Mouse (Mus musculus): ENCODE data around the gene Foxl1. TPM values are rescaled to one million over a fixed set of nuclear protein-coding genes. Genes with fewer than 3 reads are reported as not detected.

Gene Foxl1
- total RNA-seq, 4 experiments from 2014 or later, result 0.13 TPM; not detected in 3

DNA sequence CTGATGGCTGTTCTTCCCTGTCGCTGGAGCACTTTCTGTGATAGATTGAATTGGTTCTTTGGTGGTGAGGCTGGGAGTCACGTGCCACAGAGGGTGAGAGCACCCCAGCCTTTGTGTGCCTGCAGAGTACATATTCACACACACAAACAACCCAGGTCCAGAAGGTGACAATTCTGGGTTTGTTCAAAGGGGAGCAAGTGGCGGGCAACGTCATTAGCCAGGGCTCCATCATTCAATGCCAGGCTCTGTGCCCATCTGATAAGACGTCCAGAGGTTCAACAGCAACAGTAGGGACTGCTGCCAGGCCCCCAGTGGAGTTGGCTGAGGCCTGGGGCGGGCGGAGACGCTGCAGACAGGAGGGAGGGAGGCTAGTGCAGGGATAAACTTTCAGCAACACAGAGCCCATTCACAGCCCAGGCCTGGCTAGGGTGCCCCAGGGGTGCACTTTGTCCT is 36.3 kb downstream of the Foxl1 start:
- no peak for DNase-seq (ENCODE audit: low spot score in 2 of 2)

DNA sequence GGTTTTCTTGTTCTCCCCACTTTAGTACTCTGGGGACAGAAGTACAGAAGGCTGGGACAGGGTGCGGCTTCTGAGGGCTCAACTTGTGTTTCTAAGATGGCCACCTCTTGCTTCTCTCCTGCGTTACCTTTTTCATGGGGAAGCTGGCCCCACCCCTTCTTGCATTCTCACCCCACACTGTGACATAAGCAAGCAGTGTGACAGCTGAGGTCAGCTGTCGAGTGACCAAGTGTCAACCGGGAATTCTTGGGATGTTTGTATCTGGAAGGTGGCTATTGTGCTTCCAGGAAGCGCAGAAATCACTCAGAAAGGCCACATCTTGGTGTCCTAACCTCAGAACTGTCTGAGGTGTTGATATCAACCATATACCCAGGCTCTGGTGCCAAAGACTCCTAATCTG is 40.3 kb downstream of the Foxl1 start:
- no peak for DNase-seq (ENCODE audit: low spot score in 2 of 2)

DNA sequence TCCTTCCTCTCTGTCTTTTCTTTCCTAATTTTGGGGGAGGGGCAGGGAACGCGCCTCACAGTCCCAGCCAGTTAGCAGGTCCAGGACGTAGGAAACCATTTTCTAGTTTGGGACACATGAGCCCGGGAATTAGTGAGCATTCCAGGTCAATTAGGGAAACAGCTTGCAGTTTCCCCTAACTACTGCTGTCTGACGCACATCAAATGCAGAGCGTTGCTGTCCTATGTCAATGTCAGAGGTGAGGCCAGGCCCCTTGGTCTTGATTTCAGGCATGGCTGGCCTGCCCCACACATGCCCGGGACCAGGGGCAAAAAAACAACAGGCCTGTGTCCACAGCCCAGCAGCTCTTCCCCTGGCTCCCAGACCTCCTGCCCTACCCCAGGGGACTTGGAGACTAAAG is 42.4 kb downstream of the Foxl1 start:
- DNase-seq (ENCODE audit: low spot score in 2 of 2), result no peak

DNA sequence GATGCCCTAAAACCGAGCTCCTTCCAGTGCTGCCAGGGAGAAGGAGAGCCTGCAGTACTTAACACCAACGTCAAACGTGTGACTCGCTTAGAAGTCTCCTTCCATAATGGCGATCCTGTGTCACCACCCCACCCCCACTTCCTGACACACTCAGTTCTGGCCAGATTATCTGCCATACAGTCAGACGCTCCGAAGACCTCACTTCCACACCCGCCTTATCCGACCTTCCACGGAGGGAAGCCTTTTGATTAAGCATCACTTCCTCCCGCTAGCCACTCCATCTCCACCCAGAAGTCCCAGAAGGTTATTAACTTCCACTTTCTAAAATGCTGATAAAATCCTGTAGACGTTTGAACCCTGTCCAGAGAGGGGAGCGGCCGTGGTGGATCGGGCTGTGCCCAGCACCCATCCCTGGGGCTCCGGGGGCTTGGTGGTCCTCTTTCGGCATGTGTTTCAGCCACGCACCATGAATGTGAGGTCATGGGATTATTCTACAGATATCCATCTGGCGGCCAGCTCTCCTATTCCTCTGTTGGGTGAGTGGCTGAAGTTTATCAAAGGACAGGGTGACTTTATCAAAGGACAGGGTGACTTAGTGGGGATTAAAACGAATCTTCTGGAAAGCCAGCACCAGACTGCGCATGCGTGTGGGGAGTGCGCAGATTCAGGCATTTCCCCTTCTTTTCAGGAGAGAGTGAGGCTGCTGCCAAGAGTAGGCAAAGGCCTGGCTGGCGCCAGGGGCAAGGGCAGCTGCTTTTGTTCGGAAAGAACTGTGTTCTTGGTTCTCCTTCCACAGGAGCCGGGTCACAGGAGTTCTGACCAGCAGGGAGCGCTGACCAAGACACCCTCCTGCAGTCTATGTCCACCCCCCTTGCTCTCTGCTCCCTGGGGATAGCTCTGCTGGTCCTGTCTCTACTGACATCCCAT is 43.1 kb downstream of the Foxl1 start:
- no peak for DNase-seq (ENCODE audit: low spot score in 2 of 2)

DNA sequence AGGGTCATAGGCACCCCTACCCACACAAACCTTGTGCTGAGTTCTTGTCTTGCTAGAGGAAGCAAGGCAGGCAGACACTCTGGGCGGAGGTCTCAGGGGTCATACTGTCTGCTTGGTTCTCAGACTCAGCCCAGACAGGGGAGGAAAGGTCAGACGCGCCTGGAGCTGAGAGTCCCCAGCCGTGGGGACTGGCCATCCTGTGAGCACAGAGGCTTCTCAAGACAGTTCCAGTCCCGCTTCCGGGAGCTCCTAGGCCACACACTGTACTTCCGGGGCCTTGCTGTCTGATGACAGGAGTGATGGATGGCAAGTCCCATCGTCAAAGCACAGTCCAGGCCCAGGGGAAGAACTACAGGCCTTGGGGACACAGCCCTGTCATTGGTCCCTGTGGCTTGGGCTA is 44.8 kb downstream of the Foxl1 start:
- no peak for DNase-seq (ENCODE audit: low spot score in 2 of 2)

DNA sequence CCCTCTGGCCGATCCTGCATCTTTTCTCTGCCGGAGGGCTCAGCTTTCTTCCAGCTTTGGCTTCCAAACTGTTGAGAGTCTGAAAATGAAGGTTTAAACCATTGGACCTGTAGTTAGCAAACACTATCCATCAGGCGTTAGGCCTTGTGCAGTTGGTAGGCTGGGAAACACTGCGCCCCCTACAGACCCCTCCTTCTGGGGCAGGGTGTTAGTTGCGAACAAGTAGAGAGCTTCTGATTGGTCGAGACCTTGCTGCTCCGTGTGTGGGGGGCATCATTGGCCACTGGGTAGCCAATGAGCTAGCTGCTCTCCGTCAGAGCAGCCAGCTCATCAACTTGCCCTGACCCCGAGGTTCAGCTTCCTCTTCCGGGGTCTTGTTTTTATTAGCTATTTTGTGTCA is 46.4 kb downstream of the Foxl1 start:
- no peak for DNase-seq (ENCODE audit: low spot score in 2 of 2)

DNA sequence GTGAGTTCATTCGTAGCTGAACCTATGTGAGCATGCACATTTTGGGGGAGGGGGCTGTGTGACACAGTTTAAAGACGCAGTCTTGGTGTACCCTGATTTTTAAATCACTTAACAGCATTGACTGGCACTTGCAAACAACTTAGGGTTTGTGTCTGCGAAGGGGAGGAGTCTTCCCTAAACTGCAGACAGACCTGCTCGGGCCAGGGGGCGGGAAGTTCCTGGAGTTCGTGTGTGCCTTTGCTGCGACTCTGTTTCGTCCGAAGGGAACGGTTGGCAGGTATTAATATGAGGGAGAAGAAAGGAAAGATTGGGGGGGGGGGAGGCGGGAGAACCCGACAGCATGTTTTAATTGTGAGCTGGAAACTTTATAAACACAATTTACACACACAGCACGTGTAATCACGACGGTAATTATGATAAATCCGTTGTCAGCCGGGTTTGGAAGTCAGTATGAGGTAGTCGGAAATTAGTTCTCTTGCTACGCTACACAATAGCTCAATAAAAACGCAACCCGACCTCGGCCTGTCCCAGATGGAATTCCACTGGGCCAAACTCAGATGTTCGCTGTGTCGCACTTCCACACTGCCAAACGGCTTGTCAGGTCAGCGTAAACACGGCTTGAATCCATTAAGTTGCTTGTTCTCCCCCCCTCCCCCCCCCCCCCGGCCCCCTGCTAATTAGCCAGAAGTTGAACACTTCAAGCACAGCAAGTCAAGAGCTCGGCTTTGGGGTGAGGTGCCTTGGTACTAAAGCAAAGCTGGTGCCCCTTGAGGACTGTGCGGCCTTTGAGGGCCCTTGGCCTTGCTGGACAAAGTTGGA is 47.2 kb downstream of the Foxl1 start:
- no peak for DNase-seq (ENCODE audit: low spot score in 2 of 2)

DNA sequence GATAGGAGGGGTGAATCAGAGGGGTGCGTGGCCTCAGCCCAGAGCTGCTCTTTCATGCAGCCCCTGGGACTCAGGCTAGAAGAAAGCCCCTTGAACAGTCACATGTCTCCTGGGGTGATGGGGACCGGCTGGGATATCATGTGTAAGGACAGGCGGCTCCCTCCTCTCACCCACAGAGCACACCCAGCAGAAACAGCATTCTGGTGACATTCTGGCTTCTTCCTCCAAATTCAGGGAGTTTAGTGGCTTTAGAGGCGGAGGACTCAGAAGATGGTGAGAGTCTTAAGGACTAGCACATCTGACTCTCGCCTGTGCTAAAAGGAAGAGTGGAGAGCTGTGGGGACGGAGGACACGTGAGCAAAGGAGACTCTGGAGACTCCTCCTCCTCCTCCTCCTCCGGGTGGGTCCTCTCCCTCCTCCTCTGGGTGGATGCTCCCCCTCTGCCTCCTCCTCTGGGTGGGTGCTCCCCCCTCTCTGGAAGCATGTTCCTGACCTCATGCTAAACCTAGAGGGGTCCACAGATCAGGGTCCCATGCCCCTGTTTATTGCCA is 47.9 kb downstream of the Foxl1 start:
- no peak for DNase-seq (ENCODE audit: low spot score in 2 of 2)

DNA sequence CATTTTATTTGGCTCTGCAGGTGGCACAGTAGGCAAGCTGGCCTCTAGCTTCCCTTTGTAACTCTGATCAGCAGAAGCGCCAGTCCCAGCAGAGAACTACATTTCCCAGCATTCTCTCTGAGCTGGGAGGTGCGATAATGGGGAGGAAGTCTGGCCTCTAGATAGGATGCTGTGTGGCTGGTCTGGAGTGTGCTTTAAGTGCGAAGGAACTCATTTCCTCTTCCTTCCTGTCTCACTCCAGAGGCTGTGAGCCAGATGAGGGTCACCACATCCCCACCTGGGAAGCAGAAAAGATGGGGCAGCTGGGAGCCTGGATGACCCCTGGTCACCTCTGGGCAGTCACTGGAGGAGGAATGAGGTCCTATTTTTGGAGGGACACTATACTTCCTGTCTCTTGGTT is 48.6 kb downstream of the Foxl1 start:
- no peak for DNase-seq (ENCODE audit: low spot score in 2 of 2)

Small RNAs within 50 kb of the gene (microRNA-seq; reads per million reads assigned to microRNA genes)
- gene Gm27530, result not detected

Other genes with a start within 250 kb of the Foxl1 start
- under 1 TPM in 1 of 4 experiments, not detected in 3; 0.10 TPM for gene Foxf1, start 43.6 kb upstream of the Foxl1 start, total RNA-seq (2022)
- gene Mthfsd, start 19.5 kb upstream of the Foxl1 start, total RNA-seq (2022), result 10 to 100 TPM; 11.8 to 14.2 (median 13.2) TPM
- gene Foxc2, start 11.8 kb upstream of the Foxl1 start, total RNA-seq (2022), result under 1 TPM in 3 of 4 experiments, not detected in 1; 0.10 to 0.16 (median 0.16) TPM